Mouse (Mus musculus) cerebellum, adult 11 months (tissue): ENCODE measurements around the gene Bhlha9.
A peak's percentile ranks its signal among the peaks of the same experiment; 100 is the strongest.

Experiments
- DNase-seq: peaks from one replicate; pipeline ENCODE4 v3.0.0; 2022

Bhlha9 gene

GRCm38 (mm10) chr11:76671871-76672475, at the start of gene Bhlha9:
Bhlha9 (plus strand) TSS chr11:76672470.
- DNase-seq = peak; percentile 72

- DNase-seq = no peak
These were observed 49.6 kb upstream of the Bhlha9 start for GRCm38 (mm10) chr11:76622566-76623205.

- no peak for DNase-seq
These were observed 48.9 kb upstream of the Bhlha9 start for GRCm38 (mm10) chr11:76623206-76623961.

DNA sequence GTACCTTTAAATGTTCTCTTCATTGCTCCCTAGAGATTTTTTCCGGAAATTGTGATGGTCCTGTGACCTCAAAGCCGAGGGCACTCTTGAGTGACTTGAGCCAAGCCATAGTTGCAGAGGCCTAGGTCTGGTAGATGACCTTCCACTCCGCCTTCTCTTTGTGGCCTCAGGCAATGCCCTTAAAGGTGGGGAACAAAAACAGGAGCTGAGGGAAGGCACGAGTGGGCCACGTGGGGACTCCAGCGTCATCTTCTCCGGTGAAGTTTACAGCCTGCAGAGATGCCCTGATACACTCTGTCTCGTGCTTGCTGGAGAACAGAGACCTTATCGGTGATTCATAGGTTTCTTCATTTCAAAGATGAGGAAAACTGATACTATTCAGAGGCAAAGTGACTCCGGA, 48.2 kb upstream of the Bhlha9 start:
- DNase-seq = no peak

- DNase-seq = no peak
These were observed 47.4 kb upstream of the Bhlha9 start for GRCm38 (mm10) chr11:76624881-76625280.

DNA sequence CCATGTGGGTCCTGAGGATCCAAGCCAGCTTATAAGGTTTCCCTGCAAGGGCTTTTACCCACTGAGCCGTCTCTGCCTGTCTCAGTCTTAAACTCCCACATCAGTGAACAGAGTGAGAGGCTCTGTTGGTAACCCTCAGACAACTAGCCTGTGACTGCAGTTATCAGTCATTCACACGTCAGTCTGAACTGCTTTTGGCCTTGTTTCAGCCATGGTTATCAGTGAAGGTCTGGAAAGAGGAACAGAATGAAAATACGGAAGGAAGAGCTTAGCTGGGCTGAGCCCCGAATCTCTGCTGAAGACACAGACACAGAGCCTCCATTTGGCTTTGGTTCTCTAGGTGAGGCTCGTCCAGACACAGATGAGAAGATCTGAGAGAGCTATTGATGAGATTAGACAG, 43.7 kb upstream of the Bhlha9 start:
- no peak for DNase-seq

DNA sequence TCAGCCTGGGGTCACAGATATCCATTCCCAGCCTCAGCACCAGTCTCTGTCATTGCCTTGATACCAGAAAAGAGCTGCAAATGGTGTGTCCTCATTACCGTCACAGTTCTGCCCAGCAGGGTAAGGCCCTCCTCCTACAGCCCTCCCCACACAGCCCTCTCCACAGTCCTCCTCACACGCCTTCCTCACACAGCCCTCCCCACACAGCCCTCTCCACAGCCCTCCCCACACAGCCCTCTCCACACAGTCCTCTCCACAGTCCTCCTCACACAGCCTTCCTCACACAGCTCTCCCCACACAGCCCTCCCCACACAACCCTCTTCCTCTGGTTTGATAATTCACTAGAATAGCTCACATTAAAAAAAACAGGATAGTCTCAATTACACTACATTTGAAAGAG, 42.2 kb upstream of the Bhlha9 start:
- no peak for DNase-seq

DNA sequence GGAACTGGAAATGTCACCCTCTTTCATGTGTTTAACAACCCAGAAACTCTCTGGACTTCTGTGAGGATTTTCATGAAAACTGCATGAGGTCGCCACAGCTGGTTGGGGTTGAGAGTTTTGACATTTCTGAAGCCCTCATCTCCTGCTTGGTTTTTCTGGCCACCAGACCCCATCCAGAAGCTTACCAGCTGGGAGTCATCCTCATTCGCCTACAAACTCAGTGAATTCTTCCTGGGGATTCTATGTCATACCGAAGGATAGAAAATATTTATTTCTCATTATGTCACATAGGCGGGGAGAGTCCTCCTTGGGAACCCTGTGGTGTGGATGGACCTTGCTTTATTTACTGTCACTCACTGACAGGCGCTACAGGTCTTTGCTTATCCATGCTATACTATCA, 41.8 kb upstream of the Bhlha9 start:
- no peak for DNase-seq

- peak; percentile 50 for DNase-seq
These were observed 32.8 kb upstream of the Bhlha9 start for GRCm38 (mm10) chr11:76639269-76639985.

DNA sequence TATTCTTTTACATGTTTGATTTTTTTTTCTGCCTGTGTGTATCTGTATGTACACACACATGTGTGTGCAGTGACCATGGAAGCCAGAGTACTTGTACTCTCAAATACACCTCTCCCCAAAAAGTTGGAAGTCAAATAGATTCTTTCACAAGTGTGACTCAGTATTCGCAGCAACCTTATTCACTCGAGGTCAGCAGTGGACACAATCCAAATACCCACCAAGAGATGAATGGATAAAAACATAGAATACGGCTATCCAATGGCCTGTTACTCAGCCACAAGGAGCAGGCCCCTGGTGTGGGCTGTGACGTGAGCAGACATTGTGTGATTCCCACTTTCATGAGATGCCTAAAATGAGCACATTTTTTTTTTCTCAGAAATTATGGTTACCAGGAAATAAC, 32.0 kb upstream of the Bhlha9 start:
- no peak for DNase-seq

DNA sequence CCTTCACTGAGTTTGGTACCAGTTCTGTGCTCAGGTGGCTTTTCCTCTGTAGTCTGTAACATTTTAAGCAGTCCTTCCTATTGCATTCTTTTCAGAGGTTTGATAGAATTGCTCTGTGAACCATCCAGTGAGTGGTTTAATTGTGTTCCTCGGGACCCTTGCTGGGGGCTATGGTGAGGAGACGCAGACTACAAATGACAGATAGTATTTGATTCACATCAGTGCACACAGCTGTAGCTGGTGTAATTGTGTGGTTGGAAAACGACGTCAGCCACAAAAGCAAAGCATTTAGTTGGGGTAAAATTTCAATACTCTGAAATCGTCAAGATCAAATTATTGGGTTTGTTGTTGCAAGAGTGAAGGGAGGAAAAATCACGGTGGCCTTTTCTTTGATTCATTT, 28.0 kb upstream of the Bhlha9 start:
- DNase-seq = no peak

DNA sequence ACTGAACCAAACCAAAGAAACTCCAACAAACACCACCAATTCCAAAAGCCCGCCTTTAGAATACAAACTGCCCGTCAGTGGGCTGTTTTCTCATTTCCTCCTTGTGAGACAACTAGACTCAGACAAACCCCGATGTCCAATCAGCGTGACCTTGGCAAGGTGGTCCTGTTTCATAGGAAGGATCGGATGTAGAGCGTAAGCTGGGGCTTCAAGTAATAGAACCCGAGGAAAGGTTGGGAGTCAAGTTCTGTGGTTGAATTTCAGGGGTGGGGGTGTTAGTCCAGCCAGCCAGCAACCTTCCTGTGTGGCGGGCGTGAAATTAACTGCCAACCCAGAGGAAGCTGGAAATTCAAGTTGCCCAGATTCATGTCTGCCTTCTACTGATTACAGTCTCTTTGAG, 27.2 kb upstream of the Bhlha9 start:
- DNase-seq = no peak

DNA sequence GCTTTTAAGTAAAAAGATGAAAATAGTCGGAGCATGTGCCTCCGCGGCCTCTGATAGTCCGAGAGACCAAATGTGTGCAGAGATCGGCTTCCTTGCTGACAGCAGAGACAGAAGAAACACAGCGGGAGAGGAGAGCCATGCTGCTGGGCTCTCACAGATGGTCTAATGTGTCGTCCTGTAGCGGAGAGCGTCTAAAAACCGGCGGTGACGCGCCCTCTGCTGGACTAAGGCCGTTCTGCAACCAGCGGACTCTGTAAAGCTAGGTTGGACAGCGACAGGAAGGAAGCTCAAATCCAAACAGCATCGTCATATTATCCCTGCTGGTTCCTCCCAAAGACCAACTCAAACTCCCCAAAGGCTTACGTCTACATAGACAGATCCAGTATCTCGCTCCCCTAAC, 26.3 kb upstream of the Bhlha9 start:
- DNase-seq = peak; percentile 93

- peak; percentile 33 for DNase-seq
These were observed 25.2 kb upstream of the Bhlha9 start for GRCm38 (mm10) chr11:76647062-76647461.

GRCm38 (mm10) chr11:76647500-76647899, 24.8 kb upstream of the Bhlha9 start:
- DNase-seq = peak; percentile 63

GRCm38 (mm10) chr11:76650862-76651560, 21.3 kb upstream of the Bhlha9 start:
- no peak for DNase-seq

DNA sequence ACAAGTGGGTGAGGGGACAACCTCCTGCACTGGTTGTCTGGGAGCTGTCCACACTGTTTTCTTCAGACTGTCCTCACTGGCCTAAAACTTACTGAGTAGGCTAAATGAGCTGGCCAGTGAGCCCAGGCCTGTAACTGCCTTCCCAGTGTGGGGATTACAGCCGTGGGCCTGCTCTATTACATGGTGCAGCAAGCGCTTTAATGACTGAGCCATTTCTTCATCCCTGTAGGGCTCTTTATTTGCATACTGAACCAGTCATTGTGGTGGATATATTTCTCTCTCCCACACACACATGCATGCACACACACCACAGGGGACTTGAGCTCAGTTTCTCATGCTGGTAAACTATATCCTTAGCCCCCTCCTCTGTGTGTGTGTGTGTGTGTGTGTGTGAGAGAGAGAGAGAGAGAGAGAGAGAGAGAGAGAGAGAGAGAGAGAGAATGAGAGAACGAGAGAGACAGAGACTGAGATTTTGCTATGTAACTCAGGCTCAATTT, 19.4 kb upstream of the Bhlha9 start:
- no peak for DNase-seq

DNA sequence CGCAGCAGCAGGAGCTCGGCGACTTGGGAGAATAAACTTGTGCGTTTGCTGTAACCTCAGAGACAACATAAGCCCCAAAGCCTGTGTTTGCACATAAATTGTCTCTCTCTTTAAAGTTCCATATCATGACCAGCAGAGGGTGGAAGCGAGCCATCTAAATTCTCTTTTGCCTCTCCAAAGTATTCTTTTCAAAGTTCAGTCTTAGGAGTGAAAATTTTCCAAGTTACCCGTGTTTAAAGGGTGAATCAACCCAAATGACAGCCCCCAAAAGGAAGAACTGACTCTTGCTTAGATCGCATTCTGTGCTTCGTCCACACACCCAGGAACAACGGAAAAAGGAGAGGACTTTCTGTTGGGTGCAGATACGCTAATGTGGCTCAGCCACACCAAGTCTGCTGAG, 17.2 kb upstream of the Bhlha9 start:
- DNase-seq = peak; percentile 40

GRCm38 (mm10) chr11:76657450-76657970, 14.8 kb upstream of the Bhlha9 start:
- no peak for DNase-seq

DNA sequence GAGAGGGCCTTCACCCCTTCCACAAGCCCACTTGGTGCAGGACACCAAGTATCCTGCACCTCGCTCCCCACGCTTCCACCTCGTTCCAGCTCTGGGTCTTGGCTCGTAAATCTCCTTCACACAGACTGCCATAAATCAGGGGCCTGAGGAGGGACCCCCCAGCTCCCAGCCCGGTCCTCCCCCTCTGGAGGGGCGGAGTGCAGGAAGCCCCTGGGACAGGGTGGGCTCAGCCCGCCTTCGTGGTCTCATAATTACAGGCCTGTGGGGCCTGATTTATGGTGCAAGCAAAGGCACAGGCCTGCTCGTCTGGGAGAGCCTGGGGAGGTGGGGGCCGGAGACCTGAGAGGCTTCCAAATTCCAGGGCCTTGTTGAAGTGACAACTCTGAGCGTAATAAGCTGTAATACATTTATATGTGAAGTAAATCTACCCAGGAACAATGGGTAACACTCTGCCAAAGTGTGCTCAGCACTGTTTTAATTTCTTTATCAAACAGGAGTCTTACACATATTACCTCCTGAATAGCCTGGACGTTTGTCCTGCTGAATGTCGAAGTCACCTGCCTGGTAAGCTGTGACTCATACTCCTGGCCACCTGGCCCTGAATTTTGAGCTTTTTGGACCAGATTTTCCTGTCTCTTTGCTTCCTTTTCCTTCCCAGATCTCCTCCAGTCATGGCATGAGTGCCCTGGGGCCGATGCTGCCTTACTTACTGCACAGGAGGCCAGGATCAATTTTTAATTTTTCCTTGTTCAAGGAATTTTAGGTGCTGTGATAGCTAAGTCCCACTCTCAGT, 12.9 kb upstream of the Bhlha9 start:
- DNase-seq = no peak

DNA sequence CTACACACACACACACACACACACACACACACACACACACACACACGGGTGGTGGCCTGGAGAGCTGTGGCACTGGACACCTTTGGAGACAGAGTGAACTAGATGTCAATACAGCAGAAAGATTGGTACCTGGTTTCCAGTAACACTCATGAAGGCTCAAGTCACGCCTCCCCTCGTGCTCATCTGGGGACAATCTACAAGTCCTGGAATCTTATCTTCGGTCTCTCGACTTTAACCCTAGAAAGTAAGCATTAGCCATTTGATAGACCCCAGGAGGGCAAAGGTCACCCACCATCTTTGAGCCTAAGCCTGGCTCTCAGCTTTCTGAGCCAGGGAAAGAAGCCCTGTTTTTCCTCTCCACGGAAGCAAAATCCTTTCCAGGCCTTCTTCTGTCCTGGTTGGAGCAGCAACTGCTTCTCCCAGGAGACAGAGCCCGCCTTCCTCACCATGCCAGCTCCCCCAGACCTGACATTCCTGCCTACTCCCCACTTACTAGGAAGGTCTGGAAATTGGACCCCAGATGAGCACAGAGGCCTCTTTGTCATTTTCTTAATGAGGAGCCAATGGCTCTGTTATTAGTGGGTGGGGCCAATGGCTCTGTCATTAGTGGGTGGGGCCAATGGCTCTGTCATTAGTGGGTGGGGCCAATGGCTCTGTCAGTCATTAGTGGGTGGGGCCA, 10.3 kb upstream of the Bhlha9 start:
- no peak for DNase-seq
